Comparison of ENCODE assay signal across 17 mouse cellular contexts in the genomic region with DNA sequence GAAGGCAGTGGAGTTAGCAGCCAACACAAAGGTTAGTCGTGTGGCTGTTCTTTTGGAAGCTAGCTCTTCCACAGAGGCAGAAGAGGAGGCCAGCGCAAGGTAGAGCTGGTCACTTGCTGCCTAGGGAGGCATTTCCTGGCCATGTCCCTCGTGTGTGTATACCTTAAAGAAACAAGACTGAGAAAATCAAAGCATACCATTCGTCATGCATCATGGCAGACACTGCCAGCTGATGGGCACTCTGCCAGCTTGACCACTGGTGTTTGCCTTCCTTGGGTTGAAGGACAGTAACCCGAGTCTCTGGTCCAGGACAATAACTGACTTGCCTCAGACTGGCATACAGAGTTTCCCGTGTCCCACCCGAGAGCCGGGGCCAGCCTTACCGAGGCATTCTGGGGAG. TPM values are rescaled to one million over a fixed set of nuclear protein-coding genes. Genes with fewer than 3 reads are reported as not detected.
DNase-seq lines count a peak whose midpoint lies in the region; ATAC-seq and TF ChIP-seq lines count a peak whose summit lies in the region.
"Had no signal": no experiment of that assay in that cellular context is flagged by ENCODE, and none has a peak within 500 bp of the region (broad histone marks: within the 10 kb centered on the region; RNA-seq: fewer than 3 reads in every experiment).

No protein-coding gene starts in this region.

- ATAC-seq in kidney, embryonic 14.5 days (ENCODE audit: low FRiP score, low TSS enrichment) = no peak
- ATAC-seq in forebrain, embryonic 12.5 days (ENCODE audit: low FRiP score) = no peak
- ATAC-seq: forebrain, embryonic 15.5 days; midbrain, embryonic 15.5 days had no signal

- H3K27me3 ChIP-seq in kidney, embryonic 14.5 days (ENCODE audit: control insufficient read depth, insufficient read depth, low read length) = no peaks in the 10 kb centered on the region
- no peaks in the 10 kb centered on the region for H3K27me3 ChIP-seq in myocyte (ENCODE audit: control insufficient read depth, insufficient read depth, insufficient read length)
- H3K27me3 ChIP-seq in forebrain, embryonic 12.5 days = no peaks in the 10 kb centered on the region
- H3K27me3 ChIP-seq: CH12.LX; forebrain, embryonic 15.5 days; midbrain, embryonic 15.5 days had no signal

- 83% methylated on average over 9 of the region's 9 CpGs for WGBS in kidney, embryonic 14.5 days
- 93% methylated on average over 9 of the region's 9 CpGs for WGBS in forebrain, embryonic 12.5 days

- H3K27ac ChIP-seq in kidney, embryonic 14.5 days (ENCODE audit: low read depth, low read length) = no peak overlapping the region
- H3K27ac ChIP-seq in forebrain, embryonic 12.5 days = no peak overlapping the region
- H3K27ac ChIP-seq: forebrain, embryonic 15.5 days; hindbrain, embryonic 14.5 days; midbrain, embryonic 15.5 days had no signal

- no peak for TF ChIP-seq POLR2A in myocyte (IDR thresholded peaks at IDR 0.05; ENCODE audit: insufficient read length, low read depth)

- H3K4me3 ChIP-seq in kidney, embryonic 14.5 days (ENCODE audit: low read length) = no peak overlapping the region
- H3K4me3 ChIP-seq in myocyte = no peak overlapping the region
- H3K4me3 ChIP-seq in forebrain, embryonic 12.5 days (replicated peaks) = no peak overlapping the region
- H3K4me3 ChIP-seq: forebrain, embryonic 15.5 days; midbrain, embryonic 15.5 days had no signal

- H3K9me3 ChIP-seq in kidney, embryonic 14.5 days (ENCODE audit: control insufficient read depth, low read length) = no peaks in the 10 kb centered on the region
- no peaks in the 10 kb centered on the region for H3K9me3 ChIP-seq in forebrain, embryonic 12.5 days
- H3K9me3 ChIP-seq: forebrain, embryonic 15.5 days; midbrain, embryonic 15.5 days had no signal

- H3K4me1 ChIP-seq in kidney, embryonic 14.5 days (ENCODE audit: control insufficient read depth, insufficient read depth, low read length) = no peaks in the 10 kb centered on the region
- H3K4me1 ChIP-seq in forebrain, embryonic 12.5 days = no peaks in the 10 kb centered on the region
- H3K4me1 ChIP-seq: forebrain, embryonic 15.5 days; midbrain, embryonic 15.5 days had no signal

- H3K36me3 ChIP-seq in kidney, embryonic 14.5 days (ENCODE audit: control insufficient read depth, insufficient read depth, low read length) = peaks cover 95% of the 10 kb centered on the region
- peaks cover 48% of the 10 kb centered on the region for H3K36me3 ChIP-seq in myocyte (ENCODE audit: control insufficient read depth, insufficient read depth)
- H3K36me3 ChIP-seq in forebrain, embryonic 12.5 days (replicated peaks) = peaks cover 96% of the 10 kb centered on the region

- H3K9ac ChIP-seq in kidney, embryonic 14.5 days (ENCODE audit: low read depth, low read length) = no peak overlapping the region
- H3K9ac ChIP-seq in forebrain, embryonic 12.5 days = no peak overlapping the region
- H3K9ac ChIP-seq: forebrain, embryonic 15.5 days; hindbrain, embryonic 14.5 days; midbrain, embryonic 15.5 days had no signal

- no peaks in the 10 kb centered on the region for H3K79me2 ChIP-seq in myocyte (ENCODE audit: control insufficient read depth, insufficient read depth)

- H3K4me2 ChIP-seq in kidney, embryonic 14.5 days (replicated peaks; ENCODE audit: low read depth, low read length) = no peak overlapping the region
- no peak overlapping the region for H3K4me2 ChIP-seq in myocyte (ENCODE audit: low read depth)
- no peak overlapping the region for H3K4me2 ChIP-seq in forebrain, embryonic 12.5 days
- H3K4me2 ChIP-seq: forebrain, embryonic 15.5 days; hindbrain, embryonic 14.5 days; liver, embryonic 11.5 days; midbrain, embryonic 15.5 days had no signal

- H3ac ChIP-seq in myocyte (ENCODE audit: control insufficient read depth, insufficient read length) = no peak overlapping the region

- peak; percentile 81 for DNase-seq in kidney, postnatal 10 days
- DNase-seq in urinary bladder, postnatal 14 days (ENCODE audit: low spot score) = peak; percentile 52
- DNase-seq in urinary bladder, adult 2 months (ENCODE audit: low spot score) = no peak
- peak; percentile 76 for DNase-seq in adrenal gland, postnatal 10 days
- DNase-seq in cerebellum, adult 11-12 months = no peak
- DNase-seq: embryo, embryonic 11 days; heart, postnatal 14 days; right cerebral cortex, postnatal 25 days; thymus, adult 2 months had no signal

TF ChIP-seq in myocyte, 11 proteins besides CTCF, POLR2A, EP300 and RAD21:
- peak in 1 of 3 experiments; percentile 56 for TF ChIP-seq MYOG (IDR thresholded peaks at IDR 0.05; ENCODE audit: control insufficient read depth in 1 of 3, insufficient read depth in 1 of 3, insufficient read length in 2 of 3, low read depth in 2 of 3)
- peak in 2 of 3 experiments; percentile 91 to 92 for TF ChIP-seq MYOD1 (IDR thresholded peaks at IDR 0.05; ENCODE audit: control insufficient read depth in 1 of 3, insufficient read length in 2 of 3, low read depth in 2 of 3)
- no peak for TF ChIP-seq CEBPB (IDR thresholded peaks at IDR 0.05; ENCODE audit: insufficient read depth, poor library complexity, severe bottlenecking)
- no peak for TF ChIP-seq TCF3 (IDR thresholded peaks at IDR 0.05; ENCODE audit: insufficient read length, low read depth)
TF ChIP-seq in myocyte: peak in this region for 2.

RNA-seq across cellular contexts. Expression of a gene that starts 22.1 kb away (rescaled TPM):
- polyA plus RNA-seq in kidney, embryonic 14.5 days (2014; fragmentation: Nextera tagmentation; extraction: Ambion mirVana) = 94.0 and 174 TPM in 2 replicates
- polyA plus RNA-seq in urinary bladder, adult 2 months (2012; rRNA removed) = 137 and 145 TPM in 2 replicates
- 100 to 1,000 TPM; 790 to 884 TPM for total RNA-seq in adrenal gland, postnatal 10 days (2021)
- polyA plus RNA-seq in myocyte (2012; fragmentation: generic; extraction: Trizol) = 53.0 TPM
- polyA plus RNA-seq in forebrain, embryonic 12.5 days (2016; fragmentation: Nextera tagmentation; extraction: Ambion mirVana) = 273 and 274 TPM in 2 replicates

RNA-seq across cellular contexts. Expression of a gene that starts 55.7 kb away (rescaled TPM):
- 33.4 and 37.0 TPM in 2 replicates for polyA plus RNA-seq in kidney, embryonic 14.5 days (2014; fragmentation: Nextera tagmentation; extraction: Ambion mirVana)
- 85.8 and 105 TPM in 2 replicates for polyA plus RNA-seq in urinary bladder, adult 2 months (2012; rRNA removed)
- 100 to 1,000 TPM in 1 of 2 experiments, 10 to 100 TPM in 1; 80.9 to 129 TPM for total RNA-seq in adrenal gland, postnatal 10 days (2021)
- polyA plus RNA-seq in myocyte (2012; fragmentation: generic; extraction: Trizol) = 23.6 TPM
- 25.8 and 29.0 TPM in 2 replicates for polyA plus RNA-seq in forebrain, embryonic 12.5 days (2016; fragmentation: Nextera tagmentation; extraction: Ambion mirVana)

Comparison
In these comparisons a context has a peak if more than half of its experiments do, and no peak if none do; other contexts are left out.
1. DNase-seq: peak in kidney, postnatal 10 days (single experiment), urinary bladder, postnatal 14 days (single experiment) and adrenal gland, postnatal 10 days (single experiment); none in urinary bladder, adult 2 months (single experiment) and cerebellum, adult 11-12 months (single experiment).